Mouse (Mus musculus) fat pad, adult 2 months (tissue): ENCODE results near the gene Sh3tc1.

Source experiments
- DNase-seq: peaks from one replicate; pipeline ENCODE4 v3.0.0-alpha.2; 2011; ENCODE audit warnings: low read depth, low spot score; ENCODE audit errors: extremely low read depth

The Sh3tc1 gene

DNA sequence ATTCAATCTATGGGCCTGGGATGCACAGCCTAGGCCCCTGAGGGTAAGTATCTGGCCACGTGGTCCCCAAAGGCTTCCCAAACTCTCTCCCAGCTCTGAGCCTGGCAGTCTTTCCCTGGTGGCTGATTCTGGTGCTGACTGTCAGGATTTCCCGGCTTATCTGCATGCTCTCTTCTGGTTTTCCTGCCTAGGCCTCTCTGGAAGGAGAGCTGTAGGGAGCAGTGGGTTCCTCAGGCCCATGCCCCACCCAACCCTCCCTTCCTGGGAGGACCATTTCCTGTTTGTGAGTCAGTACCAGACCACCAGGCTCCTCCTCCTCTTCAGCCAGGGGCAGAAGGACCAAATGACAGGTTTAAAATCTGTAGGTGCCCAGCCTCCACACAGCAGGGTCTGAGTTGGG is 17.1 kb downstream of the Sh3tc1 start:
- DNase-seq, result no peak

DNA sequence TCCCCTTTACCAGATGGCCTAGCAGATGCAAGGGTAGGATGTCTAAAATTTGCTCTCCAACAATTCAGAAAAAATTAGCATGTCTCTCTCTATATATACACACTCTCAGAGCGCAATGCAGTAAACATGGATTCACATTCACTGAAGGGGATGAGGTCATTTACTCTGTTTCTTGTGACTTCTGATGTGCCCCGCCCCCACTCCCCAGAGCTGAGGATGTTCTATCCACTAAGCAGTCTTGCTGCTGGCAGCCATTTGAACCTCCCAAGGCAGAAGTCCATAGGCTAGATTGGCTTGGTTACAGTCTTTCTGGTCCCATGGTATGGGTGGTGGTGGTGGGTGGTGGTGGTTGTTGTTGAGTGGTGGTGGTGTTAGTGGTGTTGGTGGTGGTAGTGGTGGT is 17.9 kb downstream of the Sh3tc1 start:
- no peak for DNase-seq

DNA sequence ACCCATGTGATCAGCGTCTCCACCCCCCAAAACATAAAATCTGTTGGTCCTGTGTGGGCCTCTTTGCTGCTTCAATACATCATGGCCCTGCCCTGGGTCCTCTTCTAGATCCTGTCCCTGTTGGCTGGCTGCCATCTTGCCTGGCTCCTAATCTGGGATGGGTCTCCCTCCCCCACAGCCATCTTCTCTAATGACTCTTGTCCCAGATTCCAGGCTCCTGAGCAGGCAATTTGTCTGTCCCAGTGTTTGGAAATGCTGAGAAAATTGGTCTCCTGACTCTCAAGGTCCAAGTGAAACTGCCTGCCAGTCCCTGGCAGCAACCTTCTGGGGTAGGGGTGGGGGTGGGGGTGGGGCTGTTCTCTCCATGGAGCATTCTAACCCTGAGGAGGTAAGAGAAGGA is 19.9 kb downstream of the Sh3tc1 start:
- no peak for DNase-seq

DNA sequence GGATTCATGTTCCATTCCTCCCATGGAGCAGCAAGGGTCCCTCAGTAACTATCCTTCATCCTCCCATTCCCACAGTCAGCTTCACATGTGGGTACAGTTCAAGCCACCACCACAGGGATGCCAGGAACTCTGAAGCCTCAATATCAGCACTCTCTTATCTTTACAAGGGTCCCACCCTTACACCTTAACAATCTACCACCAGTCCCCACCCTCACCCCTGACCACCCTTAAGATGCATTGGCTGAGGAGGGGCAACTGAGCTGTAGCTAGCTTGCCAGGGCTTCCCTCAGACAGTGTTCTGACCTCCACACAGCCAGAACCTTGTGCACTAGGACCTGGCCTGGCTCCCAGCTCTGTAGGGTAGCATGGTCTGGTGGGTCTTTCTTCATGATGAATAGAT is 20.4 kb downstream of the Sh3tc1 start:
- DNase-seq, result no peak

DNA sequence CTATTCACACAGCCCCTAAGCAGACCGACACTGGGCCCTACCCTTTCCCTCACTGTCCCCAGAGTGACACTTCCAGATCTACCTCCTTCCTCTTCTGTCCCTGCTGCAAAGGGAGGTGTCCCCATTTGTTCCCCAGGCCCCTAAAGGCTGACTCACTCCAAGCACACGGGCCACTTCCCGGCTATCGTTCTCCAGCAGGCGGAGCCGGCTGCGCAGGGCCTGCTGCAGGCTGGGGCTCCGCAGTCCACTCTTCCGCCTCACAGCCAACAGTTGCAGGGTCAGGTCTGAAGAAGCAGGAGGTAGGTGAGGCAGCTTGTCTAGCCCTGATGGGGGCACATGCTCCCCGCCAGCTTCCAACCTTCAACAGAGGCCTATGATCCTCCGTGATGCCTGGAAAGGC is 21.0 kb downstream of the Sh3tc1 start:
- DNase-seq, result no peak

DNA sequence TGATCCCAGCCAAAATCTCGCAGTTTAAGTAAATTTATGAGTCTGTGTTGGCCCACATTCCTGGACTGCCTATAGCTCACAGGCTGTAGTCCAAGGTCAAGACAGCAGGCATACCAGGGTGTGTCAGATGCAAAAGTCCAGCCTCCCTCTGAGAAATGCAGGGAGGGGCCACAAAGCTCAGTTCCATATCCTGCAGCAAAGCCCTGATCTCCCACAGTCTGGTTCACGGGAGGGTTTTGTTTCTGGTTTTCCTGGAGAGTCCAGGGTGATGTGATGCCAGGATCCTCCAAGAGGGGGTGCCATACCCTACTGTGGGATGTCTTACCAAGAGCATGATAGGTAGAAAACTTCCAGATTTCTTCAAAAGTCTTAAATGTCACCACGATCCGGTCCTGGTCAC is 21.8 kb downstream of the Sh3tc1 start:
- no peak for DNase-seq

DNA sequence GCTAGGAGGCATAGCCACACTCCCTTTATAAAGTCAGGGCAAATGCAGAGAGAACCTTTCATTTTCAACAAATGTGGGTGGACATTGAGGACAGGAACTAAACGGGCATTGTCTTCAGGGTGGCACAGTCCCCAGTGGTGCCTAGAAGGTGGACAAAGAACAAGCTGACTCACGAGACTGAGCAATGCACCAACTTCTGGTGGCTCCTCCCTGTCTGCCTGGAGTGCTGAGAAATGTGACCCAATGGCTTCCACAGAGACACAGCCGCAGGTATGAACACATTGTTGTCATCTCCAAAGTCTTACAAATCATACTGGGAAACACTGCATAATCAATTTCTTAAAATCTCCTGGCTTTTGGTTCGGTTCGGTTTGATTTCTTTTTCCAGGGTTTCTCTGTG is 22.3 kb downstream of the Sh3tc1 start:
- DNase-seq, result no peak

DNA sequence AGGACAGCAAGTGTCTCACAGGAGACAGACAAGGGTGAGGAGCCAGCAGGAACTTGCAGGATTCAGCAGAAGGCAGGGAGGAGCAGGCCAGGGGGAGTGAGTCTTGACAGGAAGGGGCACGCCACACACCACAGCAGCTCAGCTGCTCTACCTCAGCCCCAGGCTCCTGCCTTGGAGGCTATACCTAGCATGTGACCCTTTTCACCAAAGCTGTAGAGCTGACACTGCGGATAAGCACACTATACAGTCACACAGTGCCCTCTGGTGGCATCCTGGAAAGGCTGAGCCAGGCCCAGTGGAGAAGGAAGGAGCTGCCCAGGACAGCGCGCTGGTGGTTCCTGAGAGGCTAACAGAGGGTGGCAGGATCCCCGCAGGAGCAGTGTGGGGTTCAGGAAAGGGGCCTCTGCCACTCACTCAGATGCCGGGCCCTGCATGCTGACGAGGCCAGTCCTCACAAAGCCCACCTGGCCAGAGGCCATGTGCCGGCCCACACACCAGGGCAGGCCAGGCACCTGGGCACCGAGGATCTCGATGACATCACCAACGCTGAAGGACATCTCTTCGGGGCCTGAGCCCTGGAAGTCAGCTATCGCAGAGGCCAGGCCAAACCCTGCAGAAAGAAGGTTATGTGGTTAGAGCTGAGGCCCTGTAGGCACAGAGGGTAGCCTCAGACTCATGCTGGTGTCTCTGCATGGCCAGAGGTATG is 26.0 kb downstream of the Sh3tc1 start:
- DNase-seq, result no peak

DNA sequence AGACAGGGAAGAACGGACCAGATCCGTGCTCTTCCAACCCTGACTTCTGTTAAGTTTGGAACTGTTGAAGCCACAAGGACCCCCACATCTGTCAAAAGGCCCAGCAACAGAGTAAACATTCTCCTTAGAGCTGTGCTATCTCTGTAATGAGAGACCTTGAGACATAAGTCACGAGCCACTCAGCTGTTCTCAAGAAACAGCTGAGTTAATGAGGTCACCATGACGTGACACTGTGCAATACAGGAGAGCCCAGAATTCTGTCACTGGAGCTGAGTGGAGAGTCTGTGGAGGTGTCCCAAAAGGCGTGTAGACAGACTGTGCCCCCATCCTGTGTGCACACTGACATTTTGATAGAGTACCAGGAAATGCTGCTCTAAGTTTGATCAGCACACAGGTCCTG is 27.3 kb downstream of the Sh3tc1 start:
- no peak for DNase-seq

DNA sequence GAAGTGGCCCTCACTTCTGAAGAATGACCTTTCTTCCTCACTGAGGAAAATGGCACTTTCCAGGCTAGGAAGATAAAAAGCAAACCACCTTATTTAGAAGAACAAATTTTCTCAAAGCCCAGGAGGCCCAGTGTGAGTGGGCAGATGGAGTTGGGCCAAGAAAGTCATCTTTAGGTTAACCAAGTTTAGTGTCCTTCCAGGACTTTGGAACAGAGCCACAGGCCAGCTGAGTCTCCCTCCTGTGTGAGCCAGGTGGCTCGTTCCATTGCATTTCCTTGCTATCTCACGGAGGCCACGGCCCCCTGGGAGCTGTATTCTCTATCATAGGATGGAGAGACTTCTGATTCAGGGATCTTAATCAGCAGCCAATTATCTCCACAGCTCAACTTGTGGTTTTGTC is 28.9 kb downstream of the Sh3tc1 start:
- DNase-seq, result no peak

DNA sequence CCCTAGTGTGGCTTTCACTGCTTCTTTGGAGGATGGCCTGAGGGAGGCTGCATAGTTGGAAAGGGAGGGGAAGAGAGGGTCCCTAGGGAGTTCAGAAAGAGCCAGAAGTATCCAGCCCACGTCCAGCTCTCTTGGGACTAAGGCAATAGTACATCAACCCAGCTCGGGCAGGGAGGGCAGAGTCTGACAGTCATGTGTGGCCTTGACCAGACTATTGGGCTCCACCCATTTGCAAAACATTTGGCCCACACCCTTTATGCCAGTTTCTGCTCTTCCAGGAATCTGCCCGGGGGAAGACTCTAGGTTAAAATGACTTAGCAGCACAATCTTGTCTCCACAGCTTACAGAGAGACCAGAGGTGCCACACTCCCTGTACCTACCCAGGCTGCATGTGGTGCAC is 29.3 kb downstream of the Sh3tc1 start:
- DNase-seq, result no peak

DNA sequence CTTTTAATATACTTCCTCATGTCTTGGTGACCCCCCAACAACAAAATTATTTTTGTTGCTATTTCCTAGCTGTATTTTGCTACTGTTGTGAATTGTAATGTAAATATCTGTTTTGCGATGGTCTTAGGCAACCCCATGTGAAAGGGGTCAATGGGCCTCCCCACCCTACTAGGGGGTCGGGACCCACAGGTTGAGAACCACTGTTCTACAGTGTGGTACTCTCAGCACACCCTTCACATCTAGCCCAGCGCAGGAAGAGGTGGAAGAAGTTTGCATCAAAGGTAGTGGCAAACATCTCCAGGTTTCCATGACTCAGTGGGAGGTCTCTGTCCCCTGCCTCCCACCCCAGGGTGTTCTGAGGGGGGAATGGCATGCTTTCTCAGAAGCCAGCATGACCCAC is 34.4 kb downstream of the Sh3tc1 start:
- DNase-seq, result no peak

DNA sequence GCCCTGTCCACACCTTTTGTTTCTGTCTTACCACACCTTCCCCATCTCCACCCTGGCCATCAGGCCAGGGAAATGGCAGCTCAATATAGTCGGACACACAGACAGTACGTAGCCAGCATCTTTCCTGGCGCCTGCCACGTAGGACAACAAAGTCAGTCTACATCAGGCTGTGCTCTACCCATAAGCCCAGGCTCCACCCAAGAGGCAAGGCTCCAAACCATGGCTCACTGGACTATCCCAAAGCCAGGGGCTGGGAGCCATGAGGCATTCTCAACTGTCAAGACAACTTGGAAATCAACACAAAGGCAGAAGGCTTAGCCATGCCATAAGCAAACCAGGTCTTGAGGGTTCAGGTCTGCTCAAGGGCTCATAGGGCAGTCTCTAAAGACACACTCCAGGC is 36.0 kb downstream of the Sh3tc1 start:
- DNase-seq, result no peak

DNA sequence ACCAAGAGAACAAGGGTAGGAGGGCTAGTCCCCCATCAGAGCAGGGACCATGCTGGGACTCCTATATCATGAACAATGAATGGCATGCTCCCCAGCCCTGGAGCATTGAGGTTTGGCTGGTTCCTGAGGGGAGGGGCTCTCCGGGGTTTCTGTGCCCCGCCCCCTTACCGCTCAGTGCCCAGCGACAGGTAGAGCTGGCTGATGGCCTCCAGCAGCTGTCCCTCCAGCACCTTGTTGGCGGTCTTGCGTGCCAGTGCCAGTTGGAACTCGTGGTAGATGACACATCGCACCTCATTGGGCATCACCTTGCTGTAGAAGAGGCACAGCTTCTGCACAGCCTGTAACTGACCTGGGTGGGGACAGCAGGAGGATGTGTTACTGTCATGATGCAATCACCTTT is 36.6 kb downstream of the Sh3tc1 start:
- DNase-seq, result no peak

DNA sequence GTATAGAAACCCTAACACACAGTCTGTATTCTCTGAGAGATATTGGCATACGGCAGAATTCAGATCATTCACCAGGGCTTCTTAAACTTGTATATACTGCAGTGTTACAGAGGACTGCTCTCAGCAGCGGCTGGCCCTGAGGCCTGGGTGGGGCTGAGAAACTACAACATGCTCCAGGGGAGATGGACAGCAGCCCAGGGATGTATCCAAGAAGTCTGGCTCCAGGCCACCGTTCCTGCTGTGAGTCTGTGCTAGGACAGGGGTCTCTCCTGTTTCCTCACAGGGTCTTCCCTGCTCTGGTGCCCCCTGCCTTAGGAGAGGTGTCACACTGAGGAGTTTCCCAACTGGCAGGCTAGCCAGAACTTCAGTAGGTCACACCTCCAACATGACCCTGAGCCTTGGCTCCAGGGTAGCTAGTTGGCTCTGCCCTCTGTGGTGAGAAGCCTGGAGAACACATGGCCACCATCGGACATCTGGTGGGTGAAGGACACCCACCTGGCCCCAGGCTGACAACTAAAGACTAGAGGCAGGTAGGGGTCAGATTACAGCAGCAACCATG is 37.1 kb downstream of the Sh3tc1 start:
- no peak for DNase-seq

DNA sequence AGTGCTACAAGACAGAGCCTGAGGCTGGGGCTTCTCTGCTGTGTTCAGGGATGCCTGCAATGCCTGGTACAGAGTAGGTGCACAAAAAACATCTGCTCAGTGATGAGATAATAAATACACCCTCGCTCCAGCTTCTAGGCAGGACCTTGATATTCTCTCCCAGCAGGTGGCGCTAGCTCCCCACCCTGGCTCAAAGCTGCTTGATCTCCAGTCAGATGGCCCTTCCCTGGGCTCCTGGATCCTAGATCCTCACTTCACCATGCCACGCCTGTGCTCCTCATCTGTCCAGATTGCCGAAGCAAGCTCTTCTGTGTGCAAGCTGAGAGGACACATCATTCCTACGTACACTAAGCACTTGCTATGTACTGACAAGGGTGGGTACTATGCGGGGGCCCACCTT is 38.7 kb downstream of the Sh3tc1 start:
- no peak for DNase-seq

DNA sequence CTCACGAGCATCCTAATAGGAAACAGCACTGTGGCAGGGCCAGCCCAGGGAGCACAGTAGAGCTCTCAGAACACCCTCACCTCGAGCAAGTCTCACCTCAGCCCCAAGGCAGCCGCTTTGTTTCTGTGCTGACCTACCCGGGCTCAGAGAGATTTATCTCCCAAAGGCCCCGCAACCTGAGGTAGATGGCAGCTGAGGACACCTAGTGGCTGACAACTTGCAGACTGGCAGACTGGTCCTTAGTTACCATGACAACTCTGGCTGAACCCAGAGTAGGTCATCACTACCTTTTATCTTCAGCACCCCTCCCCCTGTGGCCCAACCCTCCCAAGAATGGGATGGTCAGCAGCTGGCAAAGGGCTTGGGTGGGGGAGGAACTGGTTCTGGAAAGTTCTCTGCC is 44.0 kb downstream of the Sh3tc1 start:
- DNase-seq, result no peak

DNA sequence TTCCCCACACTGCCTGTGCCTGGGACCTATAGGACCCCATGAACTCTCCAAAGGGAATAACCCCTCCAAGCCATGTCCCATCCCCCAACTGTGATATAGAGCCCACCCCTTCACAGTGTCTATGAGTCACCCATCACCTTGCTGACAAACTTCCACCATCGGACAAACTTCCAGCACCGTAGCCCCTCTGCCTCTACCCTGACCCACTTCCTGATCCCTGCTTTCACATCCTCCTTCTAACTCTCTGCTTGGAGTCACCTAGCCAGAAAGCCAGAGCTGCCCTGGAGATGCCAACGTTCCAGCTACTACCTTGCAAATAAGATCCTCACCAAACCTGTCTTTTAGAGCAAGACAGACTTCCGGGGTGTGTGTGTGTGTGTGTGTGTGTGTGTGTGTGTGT is 46.1 kb downstream of the Sh3tc1 start:
- DNase-seq, result no peak

DNA sequence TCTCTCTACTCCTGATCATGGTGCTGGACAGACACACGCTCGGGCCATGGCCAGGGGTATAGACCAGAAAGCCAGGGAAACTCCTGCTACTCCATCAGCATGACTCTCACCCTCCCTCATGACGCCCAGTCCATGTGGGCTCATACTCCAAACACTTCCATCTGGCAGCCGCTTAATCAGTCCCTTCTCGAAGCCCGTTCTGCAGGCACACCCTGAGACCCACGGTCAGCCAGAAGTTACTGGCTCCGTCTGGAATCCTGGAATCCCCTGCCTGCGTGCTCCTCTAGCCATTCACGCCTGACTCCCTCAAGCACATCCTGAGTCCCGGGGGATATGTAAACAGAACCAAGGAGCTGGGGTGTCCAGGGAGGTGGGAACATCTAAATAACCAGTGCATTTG is 48.5 kb downstream of the Sh3tc1 start:
- DNase-seq, result no peak

DNA sequence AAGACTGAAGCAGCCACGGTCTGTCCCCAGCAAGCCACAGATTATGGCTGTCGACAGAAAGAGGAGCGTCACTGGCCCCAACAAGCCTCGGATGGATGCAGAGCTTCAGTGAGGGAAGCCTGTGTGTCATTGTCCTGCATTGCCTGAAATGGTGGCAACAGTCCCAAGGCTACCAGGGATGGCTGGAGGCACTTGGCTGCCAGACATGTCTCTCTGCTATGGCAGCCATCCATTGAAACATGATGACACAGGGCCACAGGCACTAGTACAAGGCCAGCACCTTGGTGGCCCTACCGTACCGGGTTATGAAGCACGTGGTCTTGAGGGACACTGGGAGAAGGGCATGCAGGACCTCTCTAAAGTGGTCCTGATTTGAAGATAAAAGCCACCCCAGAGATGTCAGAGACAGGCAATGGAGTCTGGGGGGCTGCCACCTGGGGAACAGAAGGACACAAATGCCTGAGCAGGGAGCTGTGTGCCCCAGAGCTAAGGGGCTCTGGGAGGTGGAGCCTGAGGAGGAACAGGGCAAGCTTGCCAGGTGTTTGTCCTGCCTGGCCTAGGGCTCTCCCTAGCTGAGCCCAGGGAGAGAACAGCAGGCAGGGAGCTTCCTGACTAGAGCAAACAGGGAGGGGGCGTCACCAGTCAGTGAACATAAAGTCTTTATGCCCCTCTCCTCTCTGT is 49.2 kb downstream of the Sh3tc1 start:
- no peak for DNase-seq

DNA sequence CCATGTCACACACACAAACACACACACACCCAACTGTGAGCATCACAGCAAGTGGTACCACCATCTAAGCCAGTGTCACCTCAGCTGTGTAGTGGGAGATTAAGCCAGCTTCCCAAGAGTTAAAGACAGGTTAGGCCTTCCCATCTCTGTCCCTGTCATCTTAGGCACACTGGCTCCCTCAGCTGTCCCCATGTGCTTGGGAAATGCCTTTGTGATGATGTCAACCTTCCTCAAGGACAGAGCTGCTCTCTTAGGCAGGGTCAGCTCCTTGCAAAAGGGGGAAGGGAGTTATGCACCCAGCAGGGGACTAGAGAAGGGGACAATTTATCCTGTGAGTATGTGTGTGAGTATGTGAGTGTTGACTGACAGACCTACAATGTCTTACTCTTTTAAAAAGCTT is 50.4 kb downstream of the Sh3tc1 start:
- no peak for DNase-seq

DNA sequence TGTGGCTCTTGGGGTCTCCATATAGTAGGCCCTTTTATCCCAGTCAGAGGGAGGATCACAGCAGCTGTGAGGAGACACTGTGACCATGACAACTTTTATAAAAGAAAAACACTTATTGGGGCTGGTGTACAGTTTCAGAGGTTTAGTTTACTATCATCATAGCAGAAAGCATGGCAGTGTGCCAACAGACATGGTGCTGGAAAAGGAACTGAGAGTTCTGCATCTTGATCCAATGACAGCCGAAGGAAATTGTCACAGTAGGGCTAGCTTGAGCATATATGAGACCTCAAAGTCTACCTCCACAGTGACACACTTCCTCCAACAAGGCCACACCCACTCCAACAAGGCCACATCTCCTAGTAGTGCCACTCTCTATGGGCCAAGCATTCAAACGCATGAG is 50.9 kb downstream of the Sh3tc1 start:
- no peak for DNase-seq

DNA sequence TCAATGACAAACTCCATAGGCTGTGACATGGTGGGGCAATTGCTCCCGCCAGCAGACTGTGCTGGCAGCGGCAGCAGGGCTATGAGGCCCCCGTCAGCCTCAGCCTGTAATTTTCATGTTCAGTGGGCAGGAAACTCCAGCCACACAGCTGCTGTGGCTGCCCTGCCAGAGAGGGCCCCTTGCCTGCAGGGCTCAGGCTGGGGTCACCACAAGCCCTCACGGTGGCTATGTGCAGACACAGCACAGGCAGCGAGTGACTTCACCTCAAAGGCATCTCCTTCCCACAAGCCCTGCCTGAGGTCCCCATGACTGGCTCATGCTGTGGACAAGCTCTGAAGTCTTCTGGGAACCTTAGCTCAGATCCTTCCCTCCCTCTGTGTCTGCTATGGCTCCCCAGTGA is 52.7 kb downstream of the Sh3tc1 start:
- no peak for DNase-seq
